ENCODE assay signal across 8 mouse cellular contexts in the genomic region with DNA sequence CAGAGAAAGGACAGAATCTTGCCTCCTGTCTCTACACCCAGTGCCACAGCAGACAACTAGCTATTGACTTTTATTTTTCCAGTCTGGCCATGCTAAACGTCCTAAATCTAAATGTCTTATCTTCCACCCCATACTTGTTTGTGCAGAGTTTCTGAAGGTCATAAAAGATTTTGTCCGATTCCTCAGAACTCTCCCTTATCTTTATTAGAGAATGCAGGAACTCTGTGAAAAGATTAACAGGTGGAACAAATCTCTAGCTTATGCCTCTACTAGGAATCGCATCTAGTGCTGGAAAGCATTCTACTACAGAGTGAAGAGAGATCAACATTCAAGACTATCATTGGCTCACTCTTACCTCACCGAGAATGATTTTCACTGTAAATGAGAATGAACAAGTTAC. TPM values are rescaled to one million over a fixed set of nuclear protein-coding genes. Genes with fewer than 3 reads are reported as not detected.
DNase-seq lines count a peak whose midpoint lies in the region; ATAC-seq and TF ChIP-seq lines count a peak whose summit lies in the region.
"Had no signal": no experiment of that assay in that cellular context is flagged by ENCODE, and none has a peak within 500 bp of the region (broad histone marks: within the 10 kb centered on the region; RNA-seq: fewer than 3 reads in every experiment).

No protein-coding gene starts in this region.

- no peaks in the 10 kb centered on the region for H3K27me3 ChIP-seq in neural tube, embryonic 11.5 days (ENCODE audit: control insufficient read depth, insufficient read depth, low read length)
- H3K27me3 ChIP-seq in forebrain, postnatal 0 days (ENCODE audit: insufficient read depth, low read length) = no peaks in the 10 kb centered on the region
- no peaks in the 10 kb centered on the region for H3K27me3 ChIP-seq in liver, postnatal 0 days (ENCODE audit: insufficient read depth, low read length)

- 75% methylated on average over 4 of the region's 4 CpGs for WGBS in neural tube, embryonic 11.5 days
- WGBS in forebrain, postnatal 0 days = 45% methylated on average over 4 of the region's 4 CpGs
- 38% methylated on average over 4 of the region's 4 CpGs for WGBS in liver, postnatal 0 days (ENCODE audit: insufficient replicate concordance)

- no peak for DNase-seq in neural tube, embryonic 11.5 days (ENCODE audit: low spot score)
- DNase-seq in neural tube, embryonic 10.5 days (ENCODE audit: extremely low spot score, low spot score) = no peak
- no peak for DNase-seq in forebrain, postnatal 0 days
- no peak for DNase-seq in liver, postnatal 0 days
- DNase-seq in ovary, adult 18-20 months (ENCODE audit: low spot score) = no peak
- DNase-seq in gastrocnemius, postnatal 25 days = no peak
- DNase-seq in ovary, postnatal 14 days (ENCODE audit: low spot score) = no peak
- DNase-seq: right cerebral cortex, adult 18-20 months had no signal

- TF ChIP-seq EP300 in liver, postnatal 0 days (IDR thresholded peaks at IDR 0.05; ENCODE audit: low read depth) = peak; percentile 41; the same call in 1 of the 2 replicates

- peaks cover 25% of the 10 kb centered on the region for H3K4me1 ChIP-seq in neural tube, embryonic 11.5 days (ENCODE audit: control insufficient read depth, insufficient read depth, low read length)
- H3K4me1 ChIP-seq in forebrain, postnatal 0 days (ENCODE audit: insufficient read depth) = peaks cover 29% of the 10 kb centered on the region
- H3K4me1 ChIP-seq in liver, postnatal 0 days (ENCODE audit: insufficient read depth) = peaks cover 38% of the 10 kb centered on the region

- no peak for TF ChIP-seq CTCF in forebrain, postnatal 0 days (IDR thresholded peaks at IDR 0.05; ENCODE audit: low read depth)
- no peak for TF ChIP-seq CTCF in liver, postnatal 0 days (IDR thresholded peaks at IDR 0.05; ENCODE audit: low read depth)

- H3K4me3 ChIP-seq in neural tube, embryonic 11.5 days (ENCODE audit: low read depth, low read length) = peak overlapping the region; percentile 88
- H3K4me3 ChIP-seq in forebrain, postnatal 0 days (ENCODE audit: low read depth, low read length) = peak overlapping the region; percentile 91
- peak overlapping the region; percentile 97 for H3K4me3 ChIP-seq in liver, postnatal 0 days (ENCODE audit: low read depth, low read length)

- no peaks in the 10 kb centered on the region for H3K9me3 ChIP-seq in neural tube, embryonic 11.5 days (ENCODE audit: control insufficient read depth, low read length)
- no peaks in the 10 kb centered on the region for H3K9me3 ChIP-seq in forebrain, postnatal 0 days (ENCODE audit: low read length)
- no peaks in the 10 kb centered on the region for H3K9me3 ChIP-seq in liver, postnatal 0 days (ENCODE audit: low read length)

- no peak overlapping the region; the same call in 1 of the 2 replicates for H3K9ac ChIP-seq in neural tube, embryonic 11.5 days (ENCODE audit: low read length)
- H3K9ac ChIP-seq in forebrain, postnatal 0 days = peak overlapping the region; percentile 90
- H3K9ac ChIP-seq in liver, postnatal 0 days (replicated peaks) = no peak overlapping the region

- peak overlapping the region; percentile 87 for H3K4me2 ChIP-seq in neural tube, embryonic 11.5 days (ENCODE audit: low read depth)
- H3K4me2 ChIP-seq in forebrain, postnatal 0 days (ENCODE audit: low read depth) = peak overlapping the region; percentile 70
- H3K4me2 ChIP-seq in liver, postnatal 0 days (ENCODE audit: low read depth, low read length) = peak overlapping the region; percentile 84

- no peaks in the 10 kb centered on the region for H3K36me3 ChIP-seq in neural tube, embryonic 11.5 days (ENCODE audit: control insufficient read depth, insufficient read depth, low read length)
- no peaks in the 10 kb centered on the region for H3K36me3 ChIP-seq in forebrain, postnatal 0 days (ENCODE audit: insufficient read depth)
- no peaks in the 10 kb centered on the region for H3K36me3 ChIP-seq in liver, postnatal 0 days (replicated peaks; ENCODE audit: insufficient read depth, low read length)

- H3K27ac ChIP-seq in neural tube, embryonic 11.5 days (ENCODE audit: low read depth, low read length) = no peak overlapping the region
- H3K27ac ChIP-seq in forebrain, postnatal 0 days (ENCODE audit: low read depth, low read length) = peak overlapping the region; percentile 96; the same call in 1 of the 2 replicates
- H3K27ac ChIP-seq in liver, postnatal 0 days (ENCODE audit: low read depth) = no peak overlapping the region

- no peak for ATAC-seq in neural tube, embryonic 11.5 days (ENCODE audit: insufficient read depth, low FRiP score, low TSS enrichment)
- ATAC-seq in forebrain, postnatal 0 days = no peak
- ATAC-seq in liver, postnatal 0 days = no peak

RNA-seq across cellular contexts. Expression of gene Jak2, which starts 1.7 kb away (rescaled TPM):
- 12.3 and 14.3 TPM in 2 replicates for polyA plus RNA-seq in neural tube, embryonic 11.5 days (2014; fragmentation: Nextera tagmentation; extraction: Ambion mirVana)
- 52.5 and 54.2 TPM in 2 replicates for total RNA-seq in forebrain, postnatal 0 days (2014; rRNA removed)
- 12.4 and 13.2 TPM in 2 replicates for polyA plus RNA-seq in forebrain, postnatal 0 days (2015; fragmentation: Nextera tagmentation; extraction: Ambion mirVana)
- 5.6 and 6.0 TPM in 2 replicates for polyA plus RNA-seq in liver, postnatal 0 days (2015; fragmentation: Nextera tagmentation; extraction: Ambion mirVana)
- 10 to 100 TPM; 21.5 to 24.7 TPM for total RNA-seq in gastrocnemius, postnatal 25 days (2021)
